Mouse (Mus musculus): ENCODE data around the gene Myrfl. TPM values are rescaled to one million over a fixed set of nuclear protein-coding genes. Genes with fewer than 3 reads are reported as not detected.
A peak's percentile ranks its signal among the peaks of the same experiment; 100 is the strongest.

Gene Myrfl
- polyA plus RNA-seq, 1 experiment, result 0.12 TPM

DNA sequence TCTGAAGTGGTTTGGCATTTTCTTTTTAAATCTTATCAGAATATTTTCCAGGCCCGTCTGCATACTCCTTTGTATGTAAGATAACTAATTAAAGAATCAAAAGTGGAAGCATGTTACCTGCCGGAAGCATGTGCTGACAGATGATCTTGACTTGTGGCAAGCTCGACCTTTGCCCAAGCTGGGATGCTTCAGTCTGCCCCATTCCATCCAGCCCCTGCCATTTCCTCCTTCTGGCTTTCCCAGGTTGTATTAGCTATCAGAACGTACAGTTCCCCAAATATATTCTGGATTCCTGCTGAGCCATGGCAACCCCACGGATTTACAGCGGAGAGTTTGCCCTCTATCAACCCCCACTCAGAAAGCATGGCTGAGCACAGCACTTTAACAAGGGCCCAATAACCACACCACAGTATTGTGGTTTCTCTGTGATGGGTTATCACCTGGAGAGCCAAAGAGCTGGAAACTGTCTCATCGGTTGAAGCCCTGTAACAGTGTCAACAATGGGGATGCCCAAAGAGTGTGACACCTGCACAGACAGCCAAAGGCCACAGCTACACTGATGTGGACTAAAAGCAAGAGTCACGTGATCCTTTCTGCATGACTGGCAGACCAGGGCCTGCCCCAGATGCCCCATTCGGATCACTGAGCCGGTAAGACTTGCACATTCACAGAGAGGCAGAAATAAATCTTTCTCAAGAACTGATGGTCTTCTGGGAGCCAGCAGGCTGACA lies 150.3 kb downstream of the Myrfl start:
- no peak overlapping the region for H3K27ac ChIP-seq (ENCODE audit: control insufficient read depth, insufficient read depth, low read length)
- DNase-seq, result peak; percentile 7
- peaks cover 7% of the 10 kb centered on the region for H3K4me1 ChIP-seq (replicated peaks; ENCODE audit: control insufficient read depth, insufficient read depth, low read length)
- H3K27me3 ChIP-seq (ENCODE audit: control insufficient read depth, insufficient read depth, low read length), result no peaks in the 10 kb centered on the region
- WGBS, result 17% methylated on average over 10 of the region's 10 CpGs
- no peak overlapping the region for H3K4me3 ChIP-seq (ENCODE audit: control insufficient read depth, insufficient read depth, low read length)
- TF ChIP-seq POLR2A (IDR thresholded peaks at IDR 0.05; ENCODE audit: control insufficient read depth, extremely low read depth, insufficient read depth, low read length, poor library complexity), result no peak
- no peak for TF ChIP-seq CTCF (IDR thresholded peaks at IDR 0.05; ENCODE audit: borderline replicate concordance, control insufficient read depth, extremely low read depth, insufficient read depth, low read length, poor library complexity)
- no peaks in the 10 kb centered on the region for H3K36me3 ChIP-seq (ENCODE audit: control insufficient read depth, insufficient read depth, low read length)

GRCm38 (mm10) chr10:116742696-116743095 lies 154.0 kb downstream of the Myrfl start:
- H3K4me1 ChIP-seq (replicated peaks; ENCODE audit: control insufficient read depth, insufficient read depth, low read length), result peaks cover 10% of the 10 kb centered on the region
- TF ChIP-seq CTCF (IDR thresholded peaks at IDR 0.05; ENCODE audit: borderline replicate concordance, control insufficient read depth, extremely low read depth, insufficient read depth, low read length, poor library complexity) (no peak), POLR2A (IDR thresholded peaks at IDR 0.05; ENCODE audit: control insufficient read depth, extremely low read depth, insufficient read depth, low read length, poor library complexity) (no peak)
- H3K4me3 ChIP-seq (ENCODE audit: control insufficient read depth, insufficient read depth, low read length), result no peak overlapping the region
- H3K27ac ChIP-seq (ENCODE audit: control insufficient read depth, insufficient read depth, low read length), result no peak overlapping the region
- H3K27me3 ChIP-seq (ENCODE audit: control insufficient read depth, insufficient read depth, low read length), result no peaks in the 10 kb centered on the region
- H3K36me3 ChIP-seq (ENCODE audit: control insufficient read depth, insufficient read depth, low read length), result no peaks in the 10 kb centered on the region
- WGBS, result 82% methylated on average over 2 of the region's 2 CpGs
- DNase-seq, result no peak

- DNase-seq, result no peak
- Histone ChIP-seq H3K36me3 (ENCODE audit: control insufficient read depth, insufficient read depth, low read length) (no peaks in the 10 kb centered on the region), H3K4me1 (replicated peaks; ENCODE audit: control insufficient read depth, insufficient read depth, low read length) (peaks cover 10% of the 10 kb centered on the region), H3K4me3 (ENCODE audit: control insufficient read depth, insufficient read depth, low read length) (no peak overlapping the region), H3K27me3 (ENCODE audit: control insufficient read depth, insufficient read depth, low read length) (no peaks in the 10 kb centered on the region), H3K27ac (ENCODE audit: control insufficient read depth, insufficient read depth, low read length) (no peak overlapping the region)
- 94% methylated on average over 8 of the region's 8 CpGs for WGBS
- TF ChIP-seq POLR2A (IDR thresholded peaks at IDR 0.05; ENCODE audit: control insufficient read depth, extremely low read depth, insufficient read depth, low read length, poor library complexity), result no peak
- no peak for TF ChIP-seq CTCF (IDR thresholded peaks at IDR 0.05; ENCODE audit: borderline replicate concordance, control insufficient read depth, extremely low read depth, insufficient read depth, low read length, poor library complexity)
Observed at GRCm38 (mm10) chr10:116742189-116742588, 154.5 kb downstream of the Myrfl start.

DNA sequence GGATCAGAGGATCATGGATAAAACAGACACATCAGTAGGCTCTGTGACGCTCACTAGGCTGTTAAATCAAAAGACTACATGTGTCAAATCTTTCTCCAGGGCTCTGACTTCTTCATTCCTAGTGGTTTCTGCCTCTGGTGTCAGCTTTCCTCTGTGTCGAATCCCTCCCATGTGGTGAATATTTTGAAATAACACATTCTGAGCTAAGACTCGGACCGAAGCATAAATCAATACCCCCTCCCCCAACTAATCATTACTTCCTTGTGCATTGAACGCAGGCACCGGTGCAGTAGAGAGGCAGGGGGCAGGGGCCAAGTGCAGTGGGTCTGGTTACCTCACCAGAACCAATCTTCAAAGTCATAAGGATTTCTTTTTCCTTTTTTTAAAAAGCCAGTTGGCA lies 155.4 kb downstream of the Myrfl start:
- no peak for TF ChIP-seq POLR2A (IDR thresholded peaks at IDR 0.05; ENCODE audit: control insufficient read depth, extremely low read depth, insufficient read depth, low read length, poor library complexity)
- no peak for TF ChIP-seq CTCF (IDR thresholded peaks at IDR 0.05; ENCODE audit: borderline replicate concordance, control insufficient read depth, extremely low read depth, insufficient read depth, low read length, poor library complexity)
- WGBS, result 83% methylated on average over 6 of the region's 6 CpGs
- Histone ChIP-seq H3K27me3 (ENCODE audit: control insufficient read depth, insufficient read depth, low read length) (no peaks in the 10 kb centered on the region), H3K27ac (ENCODE audit: control insufficient read depth, insufficient read depth, low read length) (no peak overlapping the region), H3K4me1 (replicated peaks; ENCODE audit: control insufficient read depth, insufficient read depth, low read length) (peaks cover 4% of the 10 kb centered on the region), H3K36me3 (ENCODE audit: control insufficient read depth, insufficient read depth, low read length) (no peaks in the 10 kb centered on the region), H3K4me3 (ENCODE audit: control insufficient read depth, insufficient read depth, low read length) (no peak overlapping the region)
- DNase-seq, result no peak

GRCm38 (mm10) chr10:116740073-116740472 lies 156.6 kb downstream of the Myrfl start:
- Histone ChIP-seq H3K36me3 (ENCODE audit: control insufficient read depth, insufficient read depth, low read length) (no peaks in the 10 kb centered on the region), H3K4me3 (ENCODE audit: control insufficient read depth, insufficient read depth, low read length) (no peak overlapping the region), H3K4me1 (replicated peaks; ENCODE audit: control insufficient read depth, insufficient read depth, low read length) (0 out of 2 replicates have a peak, but pooled peaks cover 2% of the 10 kb centered on the region), H3K27me3 (ENCODE audit: control insufficient read depth, insufficient read depth, low read length) (no peaks in the 10 kb centered on the region), H3K27ac (ENCODE audit: control insufficient read depth, insufficient read depth, low read length) (no peak overlapping the region)
- 88% methylated on average over 7 of the region's 7 CpGs for WGBS
- TF ChIP-seq POLR2A (IDR thresholded peaks at IDR 0.05; ENCODE audit: control insufficient read depth, extremely low read depth, insufficient read depth, low read length, poor library complexity) (no peak), CTCF (IDR thresholded peaks at IDR 0.05; ENCODE audit: borderline replicate concordance, control insufficient read depth, extremely low read depth, insufficient read depth, low read length, poor library complexity) (no peak)
- no peak for DNase-seq

- H3K4me1 ChIP-seq (replicated peaks; ENCODE audit: control insufficient read depth, insufficient read depth, low read length), result 0 out of 2 replicates have a peak, but pooled peaks cover 2% of the 10 kb centered on the region
- no peak for DNase-seq
- no peaks in the 10 kb centered on the region for H3K27me3 ChIP-seq (ENCODE audit: control insufficient read depth, insufficient read depth, low read length)
- H3K36me3 ChIP-seq (ENCODE audit: control insufficient read depth, insufficient read depth, low read length), result no peaks in the 10 kb centered on the region
- WGBS, result 12% methylated on average over 8 of the region's 8 CpGs
- TF ChIP-seq CTCF (IDR thresholded peaks at IDR 0.05; ENCODE audit: borderline replicate concordance, control insufficient read depth, extremely low read depth, insufficient read depth, low read length, poor library complexity), result no peak
- no peak for TF ChIP-seq POLR2A (IDR thresholded peaks at IDR 0.05; ENCODE audit: control insufficient read depth, extremely low read depth, insufficient read depth, low read length, poor library complexity)
- no peak overlapping the region for H3K4me3 ChIP-seq (ENCODE audit: control insufficient read depth, insufficient read depth, low read length)
- no peak overlapping the region for H3K27ac ChIP-seq (ENCODE audit: control insufficient read depth, insufficient read depth, low read length)
Observed at GRCm38 (mm10) chr10:116738533-116738932, 158.2 kb downstream of the Myrfl start.
